Mouse (Mus musculus): Measurements from ENCODE around the gene Nrxn2.

DNA sequence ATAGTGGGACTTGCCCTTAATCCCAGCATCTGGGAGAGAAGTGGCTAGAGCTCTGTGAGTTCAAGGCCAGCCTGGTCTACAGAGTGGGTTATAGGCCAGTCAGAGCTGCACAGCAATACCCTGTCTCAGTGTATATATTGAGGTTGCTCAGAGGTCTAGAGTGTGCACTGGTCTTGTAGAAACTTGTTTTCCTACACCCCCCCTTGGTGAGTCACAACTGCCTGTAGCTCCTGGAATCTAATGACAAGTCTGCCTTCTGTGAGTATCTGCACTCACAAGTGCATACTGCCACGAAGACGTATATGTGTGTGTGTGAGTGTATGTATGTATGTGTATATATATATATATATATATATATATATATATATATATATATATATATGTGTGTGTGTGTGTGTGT, 60.0 kb downstream of the Nrxn2 start:
- TF ChIP-seq CTCF (IDR thresholded peaks at IDR 0.05; ENCODE audit: low read depth, low read length) (no peak), POLR2A (IDR thresholded peaks at IDR 0.05; ENCODE audit: insufficient read depth, low read length) (no peak), EP300 (IDR thresholded peaks at IDR 0.05; ENCODE audit: insufficient read depth, low read depth, low read length) (no peak)

All from ES-Bruce4 (cell line).